Mouse (Mus musculus): ENCODE data around the gene Ksr2.

DNA sequence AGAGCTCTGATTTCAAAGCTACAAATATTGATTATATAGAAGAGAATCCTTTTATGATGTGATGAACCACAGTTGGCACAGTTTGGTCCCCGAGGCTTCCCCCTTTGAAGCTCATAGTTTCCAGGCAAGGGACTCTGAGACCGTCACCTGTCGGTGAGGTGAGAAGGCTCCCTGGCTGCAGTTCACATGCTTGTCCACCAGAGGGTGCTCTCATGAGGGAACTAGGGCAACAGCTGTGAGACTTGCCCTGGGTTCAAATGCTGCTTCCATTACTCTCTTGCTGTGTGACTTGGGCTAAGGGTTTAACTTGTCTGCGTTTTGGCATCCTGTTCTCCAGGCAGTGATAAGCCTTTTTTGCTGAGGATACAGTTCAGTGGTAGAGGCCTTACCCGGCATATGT lies 88.8 kb downstream of the Ksr2 start:
- TF ChIP-seq FLI1 (IDR thresholded peaks at IDR 0.05; ENCODE audit: low read length) (no peak), GATA1 (IDR thresholded peaks at IDR 0.05; ENCODE audit: borderline replicate concordance, low read length) (no peak)
